Mouse (Mus musculus): ENCODE results near the gene Pck1. TPM values are rescaled to one million over a fixed set of nuclear protein-coding genes. Genes with fewer than 3 reads are reported as not detected.

Gene Pck1
- polyA plus RNA-seq, 1 experiment from 2014 or later: not detected

GRCm38 (mm10) chr2:173202924-173203689 lies 50.3 kb downstream of the Pck1 start:
- peak; percentile 1 for DNase-seq (ENCODE audit: low spot score)
- H3K9me3 ChIP-seq: no peaks in the 10 kb centered on the region
- WGBS: 88% methylated on average over 19 of the region's 19 CpGs

GRCm38 (mm10) chr2:173203726-173204125 lies 50.9 kb downstream of the Pck1 start:
- no peaks in the 10 kb centered on the region for H3K36me3 ChIP-seq
- no peaks in the 10 kb centered on the region for H3K27me3 ChIP-seq (ENCODE audit: insufficient read depth, poor library complexity, severe bottlenecking)
- H3K9me3 ChIP-seq: no peaks in the 10 kb centered on the region
- DNase-seq (ENCODE audit: low spot score): no peak
- no peaks in the 10 kb centered on the region for H3K4me1 ChIP-seq (replicated peaks)
- H3K27ac ChIP-seq: no peak overlapping the region
- H3K4me3 ChIP-seq: no peak overlapping the region
- WGBS: 84% methylated on average over 3 of the region's 3 CpGs

More at GRCm38 (mm10) chr2:173202924-173203689, 50.3 kb downstream of the Pck1 start:
- H3K36me3 ChIP-seq: no peaks in the 10 kb centered on the region
- no peaks in the 10 kb centered on the region for H3K27me3 ChIP-seq (ENCODE audit: insufficient read depth, poor library complexity, severe bottlenecking)
- H3K4me3 ChIP-seq: no peak overlapping the region
- H3K27ac ChIP-seq: no peak overlapping the region
- no peaks in the 10 kb centered on the region for H3K4me1 ChIP-seq (replicated peaks)

- no peak overlapping the region for H3K27ac ChIP-seq
- no peaks in the 10 kb centered on the region for H3K36me3 ChIP-seq
- WGBS: 76% methylated on average over 4 of the region's 4 CpGs
- H3K4me3 ChIP-seq: no peak overlapping the region
- H3K27me3 ChIP-seq (ENCODE audit: insufficient read depth, poor library complexity, severe bottlenecking): no peaks in the 10 kb centered on the region
- peak; percentile 0 for DNase-seq (ENCODE audit: low spot score)
- H3K4me1 ChIP-seq (replicated peaks): no peaks in the 10 kb centered on the region
- no peaks in the 10 kb centered on the region for H3K9me3 ChIP-seq
Observed at GRCm38 (mm10) chr2:173204671-173205070, 51.8 kb downstream of the Pck1 start.

GRCm38 (mm10) chr2:173205563-173206099 lies 52.8 kb downstream of the Pck1 start:
- Histone ChIP-seq H3K9me3 (no peaks in the 10 kb centered on the region), H3K27me3 (ENCODE audit: insufficient read depth, poor library complexity, severe bottlenecking) (no peaks in the 10 kb centered on the region), H3K4me1 (replicated peaks) (peaks cover 3% of the 10 kb centered on the region; the same call in 1 of the 2 replicates), H3K27ac (no peak overlapping the region), H3K4me3 (no peak overlapping the region), H3K36me3 (no peaks in the 10 kb centered on the region)
- 95% methylated on average over 14 of the region's 14 CpGs for WGBS
- peak; percentile 1 for DNase-seq (ENCODE audit: low spot score)

GRCm38 (mm10) chr2:173207051-173207450 lies 54.2 kb downstream of the Pck1 start:
- H3K4me3 ChIP-seq: no peak overlapping the region
- no peaks in the 10 kb centered on the region for H3K36me3 ChIP-seq
- H3K4me1 ChIP-seq (replicated peaks): peaks cover 3% of the 10 kb centered on the region; the same call in 1 of the 2 replicates
- H3K9me3 ChIP-seq: no peaks in the 10 kb centered on the region
- peak; percentile 0 for DNase-seq (ENCODE audit: low spot score)
- H3K27ac ChIP-seq: no peak overlapping the region
- WGBS: 99% methylated on average over 3 of the region's 3 CpGs
- H3K27me3 ChIP-seq (ENCODE audit: insufficient read depth, poor library complexity, severe bottlenecking): no peaks in the 10 kb centered on the region

Other genes with a start within 250 kb of the Pck1 start
- 12.9 and 14.8 TPM in 2 replicates for gene Bmp7, start 212.7 kb upstream of the Pck1 start, polyA plus RNA-seq (2016; fragmentation: Nextera tagmentation; extraction: Ambion mirVana)
- gene Spo11, start 175.3 kb upstream of the Pck1 start, polyA plus RNA-seq (2016; fragmentation: Nextera tagmentation; extraction: Ambion mirVana): 0.47 and 0.49 TPM in 2 replicates
- 158 and 162 TPM in 2 replicates for gene Rae1, start 152.9 kb upstream of the Pck1 start, polyA plus RNA-seq (2016; fragmentation: Nextera tagmentation; extraction: Ambion mirVana)
- 92.3 and 95.9 TPM in 2 replicates for gene Rbm38, start 132.6 kb upstream of the Pck1 start, polyA plus RNA-seq (2016; fragmentation: Nextera tagmentation; extraction: Ambion mirVana)
- 0.04 and 0.10 TPM in 2 replicates for gene Ctcfl, start 33.5 kb upstream of the Pck1 start, polyA plus RNA-seq (2016; fragmentation: Nextera tagmentation; extraction: Ambion mirVana)
- 0.17 and 0.73 TPM in 2 replicates for gene Zbp1, start 65.9 kb downstream of the Pck1 start, polyA plus RNA-seq (2016; fragmentation: Nextera tagmentation; extraction: Ambion mirVana)
- 1.3 and 2.9 TPM in 2 replicates for gene Pmepa1, start 123.5 kb downstream of the Pck1 start, polyA plus RNA-seq (2016; fragmentation: Nextera tagmentation; extraction: Ambion mirVana)

Measured in hindbrain, embryonic 10.5 days (tissue).